Mouse (Mus musculus) Muller cell, postnatal 12 days (primary cell): ENCODE data around the gene Nras.
A peak's percentile ranks its signal among the peaks of the same experiment; 100 is the strongest.

ENCODE experiments used
- DNase-seq: peaks from one replicate; pipeline ENCODE4 v3.0.0-alpha.2; 2015; ENCODE audit errors: inconsistent ontology term

Nras gene

DNA sequence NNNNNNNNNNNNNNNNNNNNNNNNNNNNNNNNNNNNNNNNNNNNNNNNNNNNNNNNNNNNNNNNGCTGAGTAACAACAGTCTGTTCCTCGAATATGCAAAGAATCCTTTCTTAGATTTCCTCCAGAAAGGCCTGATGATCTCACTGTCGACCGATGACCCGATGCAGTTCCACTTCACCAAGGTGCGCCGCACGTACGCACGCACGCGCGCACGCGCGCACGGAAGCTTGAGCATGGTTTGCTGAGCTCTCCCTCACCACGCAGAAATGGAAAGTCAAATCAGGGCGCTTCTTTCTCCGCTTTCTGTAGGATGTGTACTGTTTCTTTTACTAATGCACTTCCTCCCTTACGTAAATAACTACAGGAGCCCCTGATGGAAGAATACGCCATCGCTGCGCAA is 40.6 kb downstream of the Nras start:
- DNase-seq, result no peak

GRCm38 (mm10) chr3:103099667-103100066 is 41.6 kb downstream of the Nras start:
- no peak for DNase-seq

- DNase-seq, result peak; percentile 21
These were observed 42.6 kb downstream of the Nras start for GRCm38 (mm10) chr3:103100735-103101134.

- no peak for DNase-seq
These were observed 43.1 kb downstream of the Nras start for GRCm38 (mm10) chr3:103101194-103101593.

- DNase-seq, result no peak
These were observed 43.8 kb downstream of the Nras start for GRCm38 (mm10) chr3:103101909-103102308.

GRCm38 (mm10) chr3:103102454-103103390 is 44.6 kb downstream of the Nras start, which contains the start of gene Dennd2c:
Gene Dennd2c (plus strand): TSS chr3:103102604.
- DNase-seq, result peak; percentile 96

GRCm38 (mm10) chr3:103107565-103108240 is 49.6 kb downstream of the Nras start:
- DNase-seq, result no peak

DNA sequence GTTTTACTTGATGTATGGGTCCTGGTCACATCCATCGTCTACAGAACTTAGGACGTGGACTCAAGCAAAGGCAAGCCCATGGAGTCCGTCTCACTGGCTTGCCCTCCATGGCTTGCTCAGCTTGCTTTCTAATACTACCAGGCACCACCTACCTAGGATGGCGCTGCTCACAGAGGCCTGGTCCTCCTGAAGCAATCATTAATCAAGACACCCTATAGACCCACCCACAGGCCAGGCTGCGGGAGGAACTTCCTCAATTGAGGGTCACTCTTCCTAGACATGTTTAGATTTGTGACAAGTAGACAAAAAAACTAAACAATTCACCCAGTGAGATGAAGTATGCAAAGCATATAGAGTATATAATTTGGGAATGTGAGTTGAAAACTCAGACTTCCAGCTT is 54.1 kb downstream of the Nras start:
- DNase-seq, result no peak
